In the genomic region with DNA sequence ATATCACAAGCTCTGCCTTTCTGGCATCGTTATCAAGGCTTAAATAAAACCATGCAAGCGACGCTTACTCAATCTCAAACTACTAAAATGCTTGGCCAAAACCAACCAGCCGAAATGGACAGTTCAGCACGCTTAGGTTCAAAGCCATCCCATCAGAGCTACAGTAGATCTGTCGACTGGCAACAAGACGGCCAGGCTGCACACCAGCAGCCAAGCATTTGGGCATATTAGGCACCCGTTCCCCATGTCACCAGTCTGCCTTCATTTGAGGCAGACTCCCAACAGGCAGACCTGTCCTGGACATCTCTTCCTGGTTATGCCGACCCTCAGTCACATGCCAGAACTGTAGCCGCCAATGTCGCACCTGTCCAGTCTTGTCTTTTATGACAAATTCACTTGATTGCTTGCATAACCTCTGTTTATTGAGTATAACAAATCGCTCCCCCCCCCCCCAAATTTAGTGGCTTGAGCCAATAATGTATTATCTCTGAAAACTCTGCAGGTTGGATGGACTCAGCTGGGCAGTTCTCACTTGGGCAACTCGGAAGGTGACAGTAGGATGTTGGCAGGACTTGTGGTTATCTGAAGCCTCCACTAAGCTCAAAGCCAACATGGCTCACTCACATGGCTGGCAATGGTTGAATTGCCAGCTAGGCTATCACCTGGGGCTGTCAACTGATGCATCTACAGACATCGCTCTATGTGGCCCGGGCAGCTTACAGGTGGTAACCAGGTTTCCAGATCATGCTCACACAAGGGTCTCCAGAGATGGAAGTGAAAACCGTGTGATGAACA, we compare ENCODE assay signal across 20 mouse cellular contexts. TPM values are rescaled to one million over a fixed set of nuclear protein-coding genes. Genes with fewer than 3 reads are reported as not detected.
"Had no signal": no experiment of that assay in that cellular context is flagged by ENCODE, and none has a peak within 500 bp of the region (broad histone marks: within the 10 kb centered on the region; RNA-seq: fewer than 3 reads in every experiment).

No protein-coding gene starts in this region.

- H3K27ac ChIP-seq: liver, embryonic 15.5 days; lung, embryonic 15.5 days; macrophage; midbrain, embryonic 12.5 days; neural tube, embryonic 12.5 days had no signal

- ATAC-seq: liver, postnatal 0 days; lung, postnatal 0 days had no signal

- H3K27me3 ChIP-seq: liver, embryonic 15.5 days; lung, embryonic 15.5 days; megakaryocyte, embryonic 14.5 days; midbrain, embryonic 12.5 days; neural tube, embryonic 12.5 days had no signal

- H3K4me2 ChIP-seq: liver, embryonic 15.5 days; lung, embryonic 15.5 days; midbrain, embryonic 12.5 days; neural tube, embryonic 12.5 days had no signal

- H3K36me3 ChIP-seq: liver, embryonic 15.5 days; lung, embryonic 15.5 days; midbrain, embryonic 12.5 days; neural tube, embryonic 12.5 days had no signal

- H3K9me3 ChIP-seq: liver, embryonic 15.5 days; lung, embryonic 15.5 days; midbrain, embryonic 12.5 days; neural tube, embryonic 12.5 days had no signal

- H3K4me3 ChIP-seq: liver, embryonic 15.5 days; lung, embryonic 15.5 days; megakaryocyte, embryonic 14.5 days; midbrain, embryonic 12.5 days; neural tube, embryonic 12.5 days had no signal

- DNase-seq: liver, postnatal 0 days; lung, adult 2 months; lung, postnatal 14 days; lung, postnatal 36 days; midbrain, embryonic 14.5 days; right cerebral cortex, postnatal 14 days; spleen, adult 18-20 months; thymus, adult 18-20 months; thymus, postnatal 25 days; thymus, postnatal 4 days had no signal

- H3K4me1 ChIP-seq: liver, embryonic 15.5 days; lung, embryonic 15.5 days; megakaryocyte, embryonic 14.5 days; midbrain, embryonic 12.5 days; neural tube, embryonic 12.5 days had no signal

- H3K9ac ChIP-seq: liver, embryonic 15.5 days; liver, postnatal 0 days; lung, embryonic 15.5 days; midbrain, embryonic 12.5 days; neural tube, embryonic 12.5 days had no signal

RNA-seq across cellular contexts. Expression of a gene that starts 24.0 kb away (rescaled TPM):
- total RNA-seq: megakaryocyte progenitor cell, adult 5-6 weeks; monocyte, adult 5-6 weeks; neutrophil, adult 5-6 weeks had no signal
- polyA plus RNA-seq: macrophage had no signal
